Comparison of ENCODE assay signal across 9 mouse cellular contexts in the genomic region with DNA sequence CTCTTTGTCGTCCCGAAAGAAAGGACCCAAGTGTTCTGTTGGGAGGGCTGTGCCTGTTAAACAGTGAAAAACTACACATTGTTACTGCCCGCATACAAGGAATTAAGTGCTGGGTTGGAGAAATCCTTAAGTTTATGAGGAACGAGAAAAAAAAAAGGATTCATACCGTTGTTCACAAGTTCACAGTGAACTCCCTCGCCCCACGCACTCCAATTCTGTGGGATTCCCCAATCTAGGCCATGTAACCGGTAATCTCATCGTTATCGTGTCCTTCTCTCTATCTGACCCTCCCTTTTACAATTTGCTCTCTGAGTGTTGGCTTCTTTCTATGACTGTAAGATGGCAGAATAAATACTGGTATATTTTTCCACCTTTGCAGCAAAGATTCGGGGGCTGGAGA. TPM values are rescaled to one million over a fixed set of nuclear protein-coding genes. Genes with fewer than 3 reads are reported as not detected.
DNase-seq lines count a peak whose midpoint lies in the region; ATAC-seq and TF ChIP-seq lines count a peak whose summit lies in the region.
"Had no signal": no experiment of that assay in that cellular context is flagged by ENCODE, and none has a peak within 500 bp of the region (broad histone marks: within the 10 kb centered on the region; RNA-seq: fewer than 3 reads in every experiment).

No protein-coding gene starts in this region.

- no peak for ATAC-seq in kidney, postnatal 0 days (replicated peaks; ENCODE audit: low FRiP score, low read depth)
- ATAC-seq in hindbrain, embryonic 13.5 days (ENCODE audit: low FRiP score): no peak
- ATAC-seq in midbrain, embryonic 15.5 days (replicated peaks): no peak

- H3K9me3 ChIP-seq in kidney, postnatal 0 days (replicated peaks; ENCODE audit: low read length): no peaks in the 10 kb centered on the region
- H3K9me3 ChIP-seq in embryonic facial prominence, embryonic 10.5 days: no peaks in the 10 kb centered on the region
- H3K9me3 ChIP-seq in hindbrain, embryonic 13.5 days: no peaks in the 10 kb centered on the region
- H3K9me3 ChIP-seq in midbrain, embryonic 15.5 days: no peaks in the 10 kb centered on the region

- no peak overlapping the region for H3K9ac ChIP-seq in kidney, postnatal 0 days (ENCODE audit: low read depth, low read length)
- no peak overlapping the region for H3K9ac ChIP-seq in hindbrain, embryonic 13.5 days
- no peak overlapping the region for H3K9ac ChIP-seq in midbrain, embryonic 15.5 days

- H3K4me3 ChIP-seq in kidney, postnatal 0 days (replicated peaks; ENCODE audit: low read depth, low read length): peak overlapping the region; percentile 55; the same call in 1 of the 2 replicates
- peak overlapping the region; percentile 64 for H3K4me3 ChIP-seq in embryonic facial prominence, embryonic 10.5 days
- peak overlapping the region; percentile 43; the same call in 1 of the 2 replicates for H3K4me3 ChIP-seq in hindbrain, embryonic 13.5 days
- H3K4me3 ChIP-seq in midbrain, embryonic 15.5 days: peak overlapping the region; percentile 42; the same call in 1 of the 2 replicates

- peaks cover 64% of the 10 kb centered on the region for H3K27me3 ChIP-seq in kidney, postnatal 0 days (ENCODE audit: insufficient read depth, low read length)
- H3K27me3 ChIP-seq in embryonic facial prominence, embryonic 10.5 days (replicated peaks; ENCODE audit: low read depth, poor library complexity, severe bottlenecking): peaks cover 88% of the 10 kb centered on the region
- peaks cover 97% of the 10 kb centered on the region for H3K27me3 ChIP-seq in hindbrain, embryonic 13.5 days
- peaks cover 91% of the 10 kb centered on the region for H3K27me3 ChIP-seq in midbrain, embryonic 15.5 days (replicated peaks)

- no peak overlapping the region for H3K27ac ChIP-seq in kidney, postnatal 0 days
- H3K27ac ChIP-seq in embryonic facial prominence, embryonic 10.5 days (replicated peaks): no peak overlapping the region
- H3K27ac ChIP-seq in hindbrain, embryonic 13.5 days: no peak overlapping the region
- no peak overlapping the region for H3K27ac ChIP-seq in midbrain, embryonic 15.5 days

- H3K4me2 ChIP-seq in kidney, postnatal 0 days (ENCODE audit: low read length): peak overlapping the region; percentile 94
- peak overlapping the region; percentile 71; the same call in 1 of the 2 replicates for H3K4me2 ChIP-seq in hindbrain, embryonic 13.5 days
- H3K4me2 ChIP-seq in midbrain, embryonic 15.5 days: peak overlapping the region; percentile 72

- no peaks in the 10 kb centered on the region for H3K36me3 ChIP-seq in kidney, postnatal 0 days (ENCODE audit: insufficient read depth, low read length)
- H3K36me3 ChIP-seq in embryonic facial prominence, embryonic 10.5 days (replicated peaks): no peaks in the 10 kb centered on the region
- no peaks in the 10 kb centered on the region for H3K36me3 ChIP-seq in hindbrain, embryonic 13.5 days
- H3K36me3 ChIP-seq in midbrain, embryonic 15.5 days (replicated peaks): no peaks in the 10 kb centered on the region

- WGBS in kidney, postnatal 0 days: 7% methylated on average over 11 of the region's 11 CpGs
- 1% methylated on average over 11 of the region's 11 CpGs for whole genome bisulfite sequencing in embryonic facial prominence, embryonic 10.5 days
- 1% methylated on average over 11 of the region's 11 CpGs for WGBS in hindbrain, embryonic 13.5 days
- 2% methylated on average over 11 of the region's 11 CpGs for WGBS in midbrain, embryonic 15.5 days

- no peak for DNase-seq in kidney, postnatal 0 days (ENCODE audit: low spot score)
- no peak for DNase-seq in kidney, postnatal 10 days
- DNase-seq in embryonic facial prominence, embryonic 10.5 days (ENCODE audit: low spot score): no peak
- DNase-seq in adrenal gland, postnatal 36 days: no peak
- DNase-seq in spleen, adult 12 weeks (ENCODE audit: low spot score): no peak
- no peak for DNase-seq in spleen, postnatal 10 days (ENCODE audit: low spot score in 2 of 2)

- H3K4me1 ChIP-seq in kidney, postnatal 0 days (replicated peaks; ENCODE audit: insufficient read depth, low read length): peaks cover 7% of the 10 kb centered on the region
- H3K4me1 ChIP-seq in embryonic facial prominence, embryonic 10.5 days: peaks cover 11% of the 10 kb centered on the region
- H3K4me1 ChIP-seq in hindbrain, embryonic 13.5 days (replicated peaks): peaks cover 9% of the 10 kb centered on the region
- peaks cover 10% of the 10 kb centered on the region for H3K4me1 ChIP-seq in midbrain, embryonic 15.5 days

- no peak for TF ChIP-seq CTCF in kidney, postnatal 0 days (IDR thresholded peaks at IDR 0.05; ENCODE audit: low read depth)

RNA-seq across cellular contexts. Expression of a gene that starts 0.8 kb away (rescaled TPM):
- 3.3 and 4.9 TPM in 2 replicates for polyA plus RNA-seq in kidney, postnatal 0 days (2015; fragmentation: Nextera tagmentation; extraction: Ambion mirVana)
- polyA plus RNA-seq in embryonic facial prominence, embryonic 10.5 days (2016; fragmentation: Nextera tagmentation; extraction: Ambion mirVana): 0.88 and 1.2 TPM in 2 replicates
- 0.86 and 1.2 TPM in 2 replicates for polyA plus RNA-seq in hindbrain, embryonic 13.5 days (2015; fragmentation: Nextera tagmentation; extraction: Ambion mirVana)
- 0.71 and 1.1 TPM in 2 replicates for polyA plus RNA-seq in midbrain, embryonic 15.5 days (2015; fragmentation: Nextera tagmentation; extraction: Ambion mirVana)
- total RNA-seq in adrenal gland, postnatal 36 days (2021): 10 to 100 TPM in 1 of 2 experiments, 1 to 10 TPM in 1; 4.8 to 10.3 TPM

RNA-seq across cellular contexts. Expression of a gene that starts 15.5 kb away (rescaled TPM):
- not detected in 2 replicates for polyA plus RNA-seq in kidney, postnatal 0 days (2015; fragmentation: Nextera tagmentation; extraction: Ambion mirVana)
- polyA plus RNA-seq in embryonic facial prominence, embryonic 10.5 days (2016; fragmentation: Nextera tagmentation; extraction: Ambion mirVana): not detected in 2 replicates
- polyA plus RNA-seq in hindbrain, embryonic 13.5 days (2015; fragmentation: Nextera tagmentation; extraction: Ambion mirVana): not detected in 2 replicates
- polyA plus RNA-seq in midbrain, embryonic 15.5 days (2015; fragmentation: Nextera tagmentation; extraction: Ambion mirVana): not detected in 2 replicates
- total RNA-seq in adrenal gland, postnatal 36 days (2021): 1 to 10 TPM; 2.6 TPM
- polyA plus RNA-seq: limb, embryonic 11.5 days had no signal
